Mouse (Mus musculus): Measurements from ENCODE around the gene Usp32.

GRCm38 (mm10) chr11:84978113-84978512, 161.8 kb downstream of the Usp32 start:
- TF ChIP-seq EP300 (IDR thresholded peaks at IDR 0.05) (no peak), CTCF (IDR thresholded peaks at IDR 0.05) (peak; percentile 80)
